Mouse (Mus musculus) ES-E14 (cell line): Measurements from ENCODE around the gene Suox. TPM values are rescaled to one million over a fixed set of nuclear protein-coding genes. Genes with fewer than 3 reads are reported as not detected.

Experiments
- DNase-seq: peaks from one replicate; pipeline ENCODE4 v3.0.0-alpha.2; 2013; ENCODE audit warnings: low read depth, low spot score
- H3K27ac ChIP-seq: 2 replicates; pipeline ENCODE4 v1.5.1; 2012; ENCODE audit warnings: low read depth, mild to moderate bottlenecking, low read length, moderate library complexity, mixed read lengths; ENCODE audit not compliant: poor library complexity, insufficient read depth, severe bottlenecking
- H3K36me3 ChIP-seq: 2 replicates; pipeline ENCODE4 v1.6.1; 2012; ENCODE audit warnings: mild to moderate bottlenecking, low read length, moderate library complexity, mixed read lengths; ENCODE audit not compliant: control insufficient read depth, poor library complexity, insufficient read depth, severe bottlenecking
- H3K4me1 ChIP-seq, 2 experiments: fragments of 150-350 bp in 1 of 2; sonication (generic) in 1 of 2; 2 replicates each; pipeline ENCODE4 v1.6.1; 2012; ENCODE audit warnings: low read length in 2 of 2, mild to moderate bottlenecking in 1 of 2, mixed read lengths in 1 of 2; ENCODE audit not compliant: control insufficient read depth in 2 of 2, insufficient read depth in 2 of 2, poor library complexity in 1 of 2
- H3K4me3 ChIP-seq, 2 experiments: fragments of 150-350 bp in 1 of 2; sonication (generic) in 1 of 2; 2 replicates each; pipeline ENCODE4 v1.5.1; 2012; ENCODE audit warnings: low read length in 2 of 2, low read depth in 1 of 2, mild to moderate bottlenecking in 1 of 2, mixed read lengths in 1 of 2; ENCODE audit not compliant: insufficient read depth in 1 of 2, poor library complexity in 1 of 2, severe bottlenecking in 1 of 2
- H3K9ac ChIP-seq: 2 replicates; pipeline ENCODE4 v1.6.1; 2012; ENCODE audit warnings: low read depth, mild to moderate bottlenecking, low read length, mixed read lengths; ENCODE audit not compliant: poor library complexity, insufficient read depth, severe bottlenecking
- H3K9me3 ChIP-seq: fragments of 150-350 bp; sonication (generic); 2 replicates; pipeline ENCODE4 v1.6.1; 2012; ENCODE audit warnings: low read depth, mild to moderate bottlenecking, low read length; ENCODE audit not compliant: control insufficient read depth, insufficient read depth
- CHD2 ChIP-seq: IDR thresholded peaks from 2 replicates; pipeline ENCODE4 v1.6.1; 2014; ENCODE audit warnings: mild to moderate bottlenecking, low read depth, low read length, inconsistent platforms
- HCFC1 ChIP-seq: IDR thresholded peaks from 2 replicates; pipeline ENCODE4 v1.6.1; 2012; ENCODE audit warnings: low read length, inconsistent platforms, borderline replicate concordance; ENCODE audit not compliant: insufficient read depth
- MAFK ChIP-seq: IDR thresholded peaks from 2 replicates; pipeline ENCODE4 v1.6.1; 2014; ENCODE audit warnings: mild to moderate bottlenecking, low read depth, low read length, inconsistent platforms; ENCODE audit not compliant: insufficient read depth
- ZC3H11A ChIP-seq: IDR thresholded peaks from 2 replicates; pipeline ENCODE4 v1.6.1; 2012; ENCODE audit warnings: low read depth, mild to moderate bottlenecking, inconsistent platforms, low read length, borderline replicate concordance
- ZNF384 ChIP-seq: IDR thresholded peaks from 2 replicates; pipeline ENCODE4 v1.6.1; 2012; ENCODE audit warnings: low read depth, low read length, inconsistent platforms
- in situ Hi-C, 2 experiments: fragments of 600-800 bp; cut with MboI; formaldehyde crosslinking; loops; one replicate each; pipeline ENCODE4 v1.15.1; 2025; ENCODE audit warnings: low sequenced_read_pairs in 2 of 2, inconsistent platforms in 1 of 2; ENCODE audit not compliant: unreplicated experiment in 2 of 2
- total RNA-seq: library from RNA; depleted of rRNA; stranded (reverse); fragments of 300-350 nt; gene quantifications from 2 replicates; pipeline ENCODE4 v1.2.3, GENCODE M21; 2012; rRNA removed

Gene Suox
- total RNA-seq, 1 experiment: 7.4 TPM

- no peaks in the 10 kb centered on the region for H3K9me3 ChIP-seq
- H3K4me3 ChIP-seq: no peak overlapping the region
- no peaks in the 10 kb centered on the region; a peak in 1 of 4 replicates for H3K4me1 ChIP-seq
- H3K36me3 ChIP-seq: peaks cover 23% of the 10 kb centered on the region
- H3K27ac ChIP-seq: no peak overlapping the region; the same call in 1 of the 2 replicates
- no peak for DNase-seq
- no peak overlapping the region for H3K9ac ChIP-seq
- TF ChIP-seq ZC3H11A: no peak
- no peak for TF ChIP-seq CHD2
- TF ChIP-seq ZNF384: peak; percentile 45; the same call in 1 of the 2 replicates
- in situ Hi-C loops: no loop called here
Observed at GRCm38 (mm10) chr10:128621986-128622520, 51.8 kb downstream of the Suox start.

DNA sequence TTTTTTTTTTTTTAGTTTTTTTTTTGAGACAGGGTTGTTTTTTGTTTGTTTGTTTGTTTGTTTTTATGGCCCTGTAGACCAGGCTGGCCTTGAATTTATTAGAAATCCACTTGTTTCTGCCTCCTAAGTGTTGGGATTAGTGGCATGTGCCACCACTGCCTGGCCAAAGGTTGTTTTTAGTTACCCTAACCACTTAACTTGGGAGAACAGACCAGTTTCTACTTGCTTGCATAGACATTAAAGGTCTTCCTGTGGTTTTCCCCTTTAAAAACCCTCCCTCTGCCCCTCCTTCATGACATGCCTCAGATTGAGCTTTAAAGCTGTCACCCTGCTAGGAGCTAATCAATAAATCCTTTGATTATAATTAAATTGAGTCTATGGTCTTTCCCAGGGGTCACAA, 53.6 kb downstream of the Suox start:
- H3K27ac ChIP-seq: no peak overlapping the region
- in situ Hi-C loops: no loop called here

More for the DNA sequence above, 53.6 kb downstream of the Suox start:
- no peaks in the 10 kb centered on the region for H3K9me3 ChIP-seq
- TF ChIP-seq CHD2: no peak
- TF ChIP-seq ZC3H11A: no peak
- no peak for TF ChIP-seq HCFC1
- TF ChIP-seq MAFK: no peak
- no peak for TF ChIP-seq ZNF384
- no peak for DNase-seq
- peaks cover 15% of the 10 kb centered on the region for H3K36me3 ChIP-seq
- H3K9ac ChIP-seq: no peak overlapping the region
- no peaks in the 10 kb centered on the region; a peak in 1 of 4 replicates for H3K4me1 ChIP-seq
- H3K4me3 ChIP-seq: no peak overlapping the region

Other genes starting within 250 kb of the Suox start
- gene Smarcc2, start 214.8 kb downstream of the Suox start, total RNA-seq: 18.9 and 22.8 TPM in 2 replicates
- 894 and 1,090 TPM in 2 replicates for gene Myl6, start 179.9 kb downstream of the Suox start, total RNA-seq
- gene Myl6b, start 175.4 kb downstream of the Suox start, total RNA-seq: 2.0 and 3.7 TPM in 2 replicates
- 62.7 and 135 TPM in 2 replicates for gene Esyt1, start 148.2 kb downstream of the Suox start, total RNA-seq
- gene Zc3h10, start 126.3 kb downstream of the Suox start, total RNA-seq: 18.8 and 19.5 TPM in 2 replicates
- 5,552 and 6,346 TPM in 2 replicates for gene Rpl41, start 124.8 kb downstream of the Suox start, total RNA-seq
- gene Pa2g4, start 108.1 kb downstream of the Suox start, total RNA-seq: 127 and 170 TPM in 2 replicates
- 24.9 and 30.3 TPM in 2 replicates for gene Erbb3, start 84.4 kb downstream of the Suox start, total RNA-seq
- 1,660 and 1,982 TPM in 2 replicates for gene Rps26, start 47.3 kb downstream of the Suox start, total RNA-seq
- 1.4 and 1.9 TPM in 2 replicates for gene Ikzf4, start 28.1 kb downstream of the Suox start, total RNA-seq
- gene Rab5b, start 22.2 kb upstream of the Suox start, total RNA-seq: 23.2 and 32.8 TPM in 2 replicates
- gene Pmel, start 30.1 kb upstream of the Suox start, total RNA-seq: 11.4 and 44.2 TPM in 2 replicates
- 40.7 and 43.5 TPM in 2 replicates for gene Cdk2, start 31.0 kb upstream of the Suox start, total RNA-seq
- 11.9 and 19.3 TPM in 2 replicates for gene Dgka, start 70.8 kb upstream of the Suox start, total RNA-seq
- gene Pym1, start 73.8 kb upstream of the Suox start, total RNA-seq: 71.7 and 78.6 TPM in 2 replicates
- gene Mmp19, start 116.8 kb upstream of the Suox start, total RNA-seq: 0.37 and 0.94 TPM in 2 replicates
- gene Dnajc14, start 130.0 kb upstream of the Suox start, total RNA-seq: 51.9 and 53.0 TPM in 2 replicates
- 7.7 and 11.0 TPM in 2 replicates for gene Tmem198b, start 130.3 kb upstream of the Suox start, total RNA-seq
- gene Sarnp, start 143.3 kb upstream of the Suox start, total RNA-seq: 70.1 and 101 TPM in 2 replicates
- gene Ormdl2, start 147.6 kb upstream of the Suox start, total RNA-seq: 145 and 155 TPM in 2 replicates
- gene Gdf11, start 217.6 kb upstream of the Suox start, total RNA-seq: 3.1 and 4.6 TPM in 2 replicates
- 158 and 226 TPM in 2 replicates for gene Cd63, start 226.9 kb upstream of the Suox start, total RNA-seq
- 3.9 and 6.8 TPM in 2 replicates for gene Rdh5, start 248.8 kb upstream of the Suox start, total RNA-seq
- gene Bloc1s1, start 250.0 kb upstream of the Suox start, total RNA-seq: 71.2 and 90.0 TPM in 2 replicates